Mouse (Mus musculus) skeletal muscle tissue, adult 2 months (tissue): ENCODE measurements around the gene Adcy4.

Source experiments
- DNase-seq: peaks from one replicate; pipeline ENCODE4 v3.0.0-alpha.2; 2012; ENCODE audit warnings: low read depth, low spot score

Gene Adcy4

GRCm38 (mm10) chr14:55758363-55758784 lies 25.5 kb downstream of the Adcy4 start, which contains the start of gene Cideb:
Gene Cideb, minus strand, starts transcription at chr14:55758458.
- no peak for DNase-seq

GRCm38 (mm10) chr14:55757566-55757965 lies 26.3 kb downstream of the Adcy4 start:
- DNase-seq, result no peak

- no peak for DNase-seq
These were observed 36.6 kb downstream of the Adcy4 start for GRCm38 (mm10) chr14:55747051-55747847.

- DNase-seq, result no peak
These were observed 38.0 kb downstream of the Adcy4 start for GRCm38 (mm10) chr14:55745861-55746237.

GRCm38 (mm10) chr14:55745180-55745860 lies 38.6 kb downstream of the Adcy4 start, which contains the start of the genes Dhrs1 and Nop9:
Gene Dhrs1, minus strand, starts transcription at chr14:55745690.
Gene Nop9, plus strand, starts transcription at chr14:55745693.
- DNase-seq, result peak; percentile 76

- peak; percentile 80 for DNase-seq
These were observed 40.2 kb downstream of the Adcy4 start for GRCm38 (mm10) chr14:55743711-55744110.

- DNase-seq, result no peak
These were observed 46.7 kb downstream of the Adcy4 start for GRCm38 (mm10) chr14:55737086-55737687.

- DNase-seq, result no peak
These were observed 48.1 kb downstream of the Adcy4 start for GRCm38 (mm10) chr14:55735758-55736157.

GRCm38 (mm10) chr14:55735334-55735733 lies 48.6 kb downstream of the Adcy4 start:
- DNase-seq, result no peak

GRCm38 (mm10) chr14:55734869-55735268 lies 49.0 kb downstream of the Adcy4 start:
- DNase-seq, result no peak

GRCm38 (mm10) chr14:55733889-55734288 lies 50.0 kb downstream of the Adcy4 start:
- DNase-seq, result no peak

- no peak for DNase-seq
These were observed 53.3 kb downstream of the Adcy4 start for GRCm38 (mm10) chr14:55730531-55731032.

- DNase-seq, result no peak
These were observed 53.8 kb downstream of the Adcy4 start for GRCm38 (mm10) chr14:55730116-55730515.

GRCm38 (mm10) chr14:55727889-55728685 lies 55.8 kb downstream of the Adcy4 start:
- DNase-seq, result no peak

GRCm38 (mm10) chr14:55726261-55726660 lies 57.6 kb downstream of the Adcy4 start:
- no peak for DNase-seq

- DNase-seq, result peak; percentile 52
These were observed 59.5 kb downstream of the Adcy4 start for GRCm38 (mm10) chr14:55724411-55724871.

GRCm38 (mm10) chr14:55723433-55723832 lies 60.5 kb downstream of the Adcy4 start:
- no peak for DNase-seq

- DNase-seq, result no peak
These were observed 61.4 kb downstream of the Adcy4 start for GRCm38 (mm10) chr14:55722438-55722945.

- peak; percentile 80 for DNase-seq
These were observed 62.0 kb downstream of the Adcy4 start, which contains the start of gene Rabggta for GRCm38 (mm10) chr14:55721700-55722437. Gene Rabggta, minus strand, starts transcription at chr14:55722263.

- DNase-seq, result no peak
These were observed 62.8 kb downstream of the Adcy4 start for GRCm38 (mm10) chr14:55721076-55721475.
